Mouse (Mus musculus) kidney, adult 2 months (tissue): Measurements from ENCODE around the gene Ip6k2.

Experiments used
- CTCF ChIP-seq: fragments of 200-500 bp; conservative IDR thresholded peaks from 2 replicates; pipeline ENCODE4 v1.5.1; 2011; ENCODE audit warnings: low read depth, mild to moderate bottlenecking, control low read depth, low read length, moderate library complexity, mixed read lengths; ENCODE audit not compliant: insufficient read depth, insufficient read length
- POLR2A ChIP-seq: fragments of 200-500 bp; IDR thresholded peaks from one replicate; pipeline ENCODE4 v1.6.1; 2011; ENCODE audit warnings: low read depth, low read length, control low read depth

- TF ChIP-seq POLR2A = no peak
- no peak for TF ChIP-seq CTCF
Observed at GRCm38 (mm10) chr9:108809188-108809587, 25.6 kb downstream of the Ip6k2 start.
